Mouse (Mus musculus): ENCODE measurements around the gene Fst. TPM values are rescaled to one million over a fixed set of nuclear protein-coding genes. Genes with fewer than 3 reads are reported as not detected.

Gene Fst
- polyA plus RNA-seq (2016; fragmentation: Nextera tagmentation; extraction: Ambion mirVana) = 9.4 and 10.7 TPM in 2 replicates

GRCm38 (mm10) chr13:114458886-114459700 is at the start of gene Fst:
Fst (minus strand) TSS chr13:114458951.
- peak within 1 kb of the TSS; percentile 64 for H3K4me3 ChIP-seq
- H3K27me3 ChIP-seq (replicated peaks; ENCODE audit: low read depth, poor library complexity, severe bottlenecking) = peaks cover 73% of the 10 kb centered on the region
- WGBS = under 1% methylated on average over 76 of the region's 77 CpGs
- H3K36me3 ChIP-seq (replicated peaks) = peaks cover 2% of the 10 kb centered on the region; the same call in 1 of the 2 replicates
- H3K9me3 ChIP-seq = no peaks in the 10 kb centered on the region
- H3K27ac ChIP-seq (replicated peaks) = peak within 1 kb of the TSS; percentile 83
- peaks cover 42% of the 10 kb centered on the region for H3K4me1 ChIP-seq
- peak; percentile 65 for DNase-seq (ENCODE audit: low spot score)

GRCm38 (mm10) chr13:114493826-114494225 is 35.1 kb upstream of the Fst start:
- Histone ChIP-seq H3K27me3 (replicated peaks; ENCODE audit: low read depth, poor library complexity, severe bottlenecking) (no peaks in the 10 kb centered on the region), H3K27ac (replicated peaks) (no peak overlapping the region), H3K9me3 (no peaks in the 10 kb centered on the region), H3K36me3 (replicated peaks) (no peaks in the 10 kb centered on the region), H3K4me1 (no peaks in the 10 kb centered on the region), H3K4me3 (no peak overlapping the region)
- no peak for DNase-seq (ENCODE audit: low spot score)
- WGBS = 77% methylated on average over 3 of the region's 3 CpGs

- Histone ChIP-seq H3K4me1 (no peaks in the 10 kb centered on the region), H3K4me3 (no peak overlapping the region), H3K27ac (replicated peaks) (no peak overlapping the region), H3K9me3 (no peaks in the 10 kb centered on the region), H3K36me3 (replicated peaks) (no peaks in the 10 kb centered on the region), H3K27me3 (replicated peaks; ENCODE audit: low read depth, poor library complexity, severe bottlenecking) (no peaks in the 10 kb centered on the region)
- no peak for DNase-seq (ENCODE audit: low spot score)
- 75% methylated on average over 7 of the region's 7 CpGs for WGBS
Observed at GRCm38 (mm10) chr13:114488178-114488577, 29.4 kb upstream of the Fst start.

GRCm38 (mm10) chr13:114478329-114478728 is 19.6 kb upstream of the Fst start:
- no peaks in the 10 kb centered on the region for H3K36me3 ChIP-seq (replicated peaks)
- no peak overlapping the region for H3K4me3 ChIP-seq
- H3K27ac ChIP-seq (replicated peaks) = no peak overlapping the region
- 0 out of 2 replicates have a peak, but pooled peaks cover 3% of the 10 kb centered on the region for H3K27me3 ChIP-seq (replicated peaks; ENCODE audit: low read depth, poor library complexity, severe bottlenecking)
- H3K9me3 ChIP-seq = peaks cover 5% of the 10 kb centered on the region; the same call in 1 of the 2 replicates
- WGBS = 90% methylated on average over 4 of the region's 4 CpGs
- DNase-seq (ENCODE audit: low spot score) = no peak
- H3K4me1 ChIP-seq = no peaks in the 10 kb centered on the region

GRCm38 (mm10) chr13:114469945-114470344 is 11.2 kb upstream of the Fst start:
- Histone ChIP-seq H3K4me1 (no peaks in the 10 kb centered on the region), H3K4me3 (no peak overlapping the region), H3K9me3 (no peaks in the 10 kb centered on the region), H3K27me3 (replicated peaks; ENCODE audit: low read depth, poor library complexity, severe bottlenecking) (no peaks in the 10 kb centered on the region), H3K36me3 (replicated peaks) (no peaks in the 10 kb centered on the region), H3K27ac (replicated peaks) (no peak overlapping the region)
- 93% methylated on average over 3 of the region's 3 CpGs for WGBS
- no peak for DNase-seq (ENCODE audit: low spot score)

GRCm38 (mm10) chr13:114466269-114466919 is 7.6 kb upstream of the Fst start:
- no peak overlapping the region for H3K27ac ChIP-seq (replicated peaks)
- no peaks in the 10 kb centered on the region for H3K9me3 ChIP-seq
- H3K4me3 ChIP-seq = no peak overlapping the region
- H3K36me3 ChIP-seq (replicated peaks) = no peaks in the 10 kb centered on the region
- no peaks in the 10 kb centered on the region for H3K4me1 ChIP-seq
- no peak for DNase-seq (ENCODE audit: low spot score)
- WGBS = 94% methylated on average over 6 of the region's 6 CpGs
- H3K27me3 ChIP-seq (replicated peaks; ENCODE audit: low read depth, poor library complexity, severe bottlenecking) = peaks cover 6% of the 10 kb centered on the region; the same call in 1 of the 2 replicates

GRCm38 (mm10) chr13:114465387-114465786 is 6.6 kb upstream of the Fst start:
- H3K27me3 ChIP-seq (replicated peaks; ENCODE audit: low read depth, poor library complexity, severe bottlenecking) = peaks cover 10% of the 10 kb centered on the region
- no peak overlapping the region for H3K4me3 ChIP-seq
- 77% methylated on average over 1 of the region's 1 CpGs for WGBS
- DNase-seq (ENCODE audit: low spot score) = no peak
- H3K27ac ChIP-seq (replicated peaks) = no peak overlapping the region
- peaks cover under 1% of the 10 kb centered on the region; the same call in 1 of the 2 replicates for H3K4me1 ChIP-seq
- H3K9me3 ChIP-seq = no peaks in the 10 kb centered on the region
- no peaks in the 10 kb centered on the region for H3K36me3 ChIP-seq (replicated peaks)

- Histone ChIP-seq H3K9me3 (no peaks in the 10 kb centered on the region), H3K4me1 (peaks cover 6% of the 10 kb centered on the region; the same call in 1 of the 2 replicates), H3K27me3 (replicated peaks; ENCODE audit: low read depth, poor library complexity, severe bottlenecking) (peaks cover 15% of the 10 kb centered on the region), H3K36me3 (replicated peaks) (no peaks in the 10 kb centered on the region), H3K27ac (replicated peaks) (no peak overlapping the region), H3K4me3 (no peak overlapping the region)
- WGBS = 85% methylated on average over 3 of the region's 3 CpGs
- DNase-seq (ENCODE audit: low spot score) = no peak
Observed at GRCm38 (mm10) chr13:114464824-114465223, 6.1 kb upstream of the Fst start.

GRCm38 (mm10) chr13:114462548-114463408 is 4.0 kb upstream of the Fst start:
- no peak overlapping the region for H3K4me3 ChIP-seq
- H3K27me3 ChIP-seq (replicated peaks; ENCODE audit: low read depth, poor library complexity, severe bottlenecking) = peaks cover 36% of the 10 kb centered on the region
- WGBS = 86% methylated on average over 8 of the region's 8 CpGs
- H3K9me3 ChIP-seq = no peaks in the 10 kb centered on the region
- H3K36me3 ChIP-seq (replicated peaks) = no peaks in the 10 kb centered on the region
- H3K4me1 ChIP-seq = peaks cover 22% of the 10 kb centered on the region
- no peak overlapping the region for H3K27ac ChIP-seq (replicated peaks)
- no peak for DNase-seq (ENCODE audit: low spot score)

GRCm38 (mm10) chr13:114460306-114460892 is 1.6 kb upstream of the Fst start:
- no peaks in the 10 kb centered on the region for H3K9me3 ChIP-seq
- no peaks in the 10 kb centered on the region for H3K36me3 ChIP-seq (replicated peaks)
- peaks cover 59% of the 10 kb centered on the region for H3K27me3 ChIP-seq (replicated peaks; ENCODE audit: low read depth, poor library complexity, severe bottlenecking)
- peaks cover 42% of the 10 kb centered on the region for H3K4me1 ChIP-seq
- H3K4me3 ChIP-seq = peak overlapping the region; percentile 64
- peak; percentile 73 for DNase-seq (ENCODE audit: low spot score)
- peak overlapping the region; percentile 59 for H3K27ac ChIP-seq (replicated peaks)
- under 1% methylated on average over 29 of the region's 29 CpGs for WGBS

- peaks cover 42% of the 10 kb centered on the region for H3K4me1 ChIP-seq
- no peak for DNase-seq (ENCODE audit: low spot score)
- no peaks in the 10 kb centered on the region for H3K36me3 ChIP-seq (replicated peaks)
- H3K27me3 ChIP-seq (replicated peaks; ENCODE audit: low read depth, poor library complexity, severe bottlenecking) = peaks cover 66% of the 10 kb centered on the region
- H3K4me3 ChIP-seq = peak overlapping the region; percentile 64
- under 1% methylated on average over 16 of the region's 16 CpGs for WGBS
- H3K27ac ChIP-seq (replicated peaks) = peak overlapping the region; percentile 83
- H3K9me3 ChIP-seq = no peaks in the 10 kb centered on the region
Observed at GRCm38 (mm10) chr13:114459701-114460160, 980 bp upstream of the Fst start.

Measured in embryonic facial prominence, embryonic 10.5 days (tissue).